In the genomic region with DNA sequence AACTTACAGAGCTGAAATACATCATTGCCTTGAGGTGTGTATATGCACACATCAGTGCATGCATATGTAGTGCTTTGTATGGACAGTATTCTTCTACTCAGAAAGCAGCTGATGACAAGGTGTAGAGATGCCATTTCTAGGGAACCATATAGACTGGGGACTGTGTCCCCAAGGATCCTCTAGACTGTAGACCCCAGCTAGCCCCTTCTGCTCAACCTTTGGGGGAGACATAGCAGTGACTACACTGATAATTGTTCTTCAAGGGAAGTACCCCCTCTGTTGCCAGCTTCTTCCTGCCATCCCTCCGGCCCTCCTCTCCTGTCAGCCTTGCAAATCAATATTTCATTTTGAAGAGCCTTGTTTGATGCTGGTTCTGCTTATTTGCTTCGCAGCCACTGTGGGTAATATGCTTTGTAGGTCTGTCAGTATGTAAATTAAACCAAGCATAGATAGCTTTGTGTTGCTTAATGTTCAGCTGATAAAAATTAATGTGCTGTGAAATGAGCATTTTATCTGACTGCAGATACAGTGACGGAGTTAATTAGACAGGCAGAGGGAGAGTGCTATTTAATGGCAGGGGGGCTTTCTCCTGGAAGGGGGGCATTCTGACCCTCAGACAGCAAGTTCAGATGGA, we compare ENCODE assay signal across 12 mouse cellular contexts.
DNase-seq lines count a peak whose midpoint lies in the region; ATAC-seq and TF ChIP-seq lines count a peak whose summit lies in the region.
"Had no signal": no experiment of that assay in that cellular context is flagged by ENCODE, and none has a peak within 500 bp of the region (broad histone marks: within the 10 kb centered on the region; RNA-seq: fewer than 3 reads in every experiment).

No protein-coding gene starts in this region.

- H3K9me3 ChIP-seq in hindbrain, embryonic 11.5 days (ENCODE audit: control insufficient read depth, low read length) = no peaks in the 10 kb centered on the region
- no peaks in the 10 kb centered on the region for H3K9me3 ChIP-seq in hindbrain, embryonic 10.5 days
- no peaks in the 10 kb centered on the region for H3K9me3 ChIP-seq in lung, embryonic 16.5 days (ENCODE audit: control insufficient read depth, low read length)
- H3K9me3 ChIP-seq in lung, postnatal 0 days (ENCODE audit: low read length) = no peaks in the 10 kb centered on the region
- H3K9me3 ChIP-seq in hindbrain, embryonic 15.5 days = no peaks in the 10 kb centered on the region
- no peaks in the 10 kb centered on the region for H3K9me3 ChIP-seq in neural tube, embryonic 14.5 days (ENCODE audit: control insufficient read depth, low read length)
- H3K9me3 ChIP-seq: heart, embryonic 12.5 days had no signal

- no peaks in the 10 kb centered on the region for H3K36me3 ChIP-seq in hindbrain, embryonic 11.5 days (ENCODE audit: control insufficient read depth, insufficient read depth, low read length)
- no peaks in the 10 kb centered on the region for H3K36me3 ChIP-seq in hindbrain, embryonic 10.5 days
- no peaks in the 10 kb centered on the region for H3K36me3 ChIP-seq in lung, embryonic 16.5 days (ENCODE audit: control insufficient read depth, insufficient read depth, low read length)
- no peaks in the 10 kb centered on the region for H3K36me3 ChIP-seq in lung, postnatal 0 days (ENCODE audit: insufficient read depth, low read length)
- H3K36me3 ChIP-seq in hindbrain, embryonic 15.5 days = no peaks in the 10 kb centered on the region
- H3K36me3 ChIP-seq in neural tube, embryonic 14.5 days (ENCODE audit: control insufficient read depth, insufficient read depth, low read length) = no peaks in the 10 kb centered on the region
- H3K36me3 ChIP-seq: heart, embryonic 12.5 days had no signal

- 57% methylated on average over 3 of the region's 3 CpGs for WGBS in hindbrain, embryonic 11.5 days
- WGBS in hindbrain, embryonic 10.5 days = 63% methylated on average over 3 of the region's 3 CpGs
- 50% methylated on average over 3 of the region's 3 CpGs for WGBS in lung, embryonic 16.5 days
- WGBS in lung, postnatal 0 days = 52% methylated on average over 3 of the region's 3 CpGs
- 21% methylated on average over 3 of the region's 3 CpGs for WGBS in hindbrain, embryonic 15.5 days
- 6% methylated on average over 3 of the region's 3 CpGs for WGBS in neural tube, embryonic 14.5 days

- TF ChIP-seq EP300 in lung, postnatal 0 days (IDR thresholded peaks at IDR 0.05) = no peak

- H3K4me1 ChIP-seq in hindbrain, embryonic 11.5 days (replicated peaks; ENCODE audit: control insufficient read depth, insufficient read depth, low read length) = peaks cover 3% of the 10 kb centered on the region; the same call in 1 of the 2 replicates
- H3K4me1 ChIP-seq in hindbrain, embryonic 10.5 days (replicated peaks) = peaks cover 14% of the 10 kb centered on the region
- peaks cover 11% of the 10 kb centered on the region for H3K4me1 ChIP-seq in lung, embryonic 16.5 days (replicated peaks; ENCODE audit: control insufficient read depth, insufficient read depth, low read length)
- H3K4me1 ChIP-seq in lung, postnatal 0 days (ENCODE audit: insufficient read depth, low read depth, low read length) = peaks cover 4% of the 10 kb centered on the region; the same call in 1 of the 2 replicates
- peaks cover 18% of the 10 kb centered on the region for H3K4me1 ChIP-seq in hindbrain, embryonic 15.5 days (replicated peaks)
- peaks cover 17% of the 10 kb centered on the region for H3K4me1 ChIP-seq in neural tube, embryonic 14.5 days (ENCODE audit: control insufficient read depth, insufficient read depth, low read length)

- no peak overlapping the region for H3K4me2 ChIP-seq in hindbrain, embryonic 11.5 days (replicated peaks; ENCODE audit: low read depth, low read length)
- H3K4me2 ChIP-seq in lung, embryonic 16.5 days (ENCODE audit: low read depth, low read length) = no peak overlapping the region
- no peak overlapping the region for H3K4me2 ChIP-seq in lung, postnatal 0 days (replicated peaks; ENCODE audit: low read depth, low read length)
- H3K4me2 ChIP-seq in hindbrain, embryonic 15.5 days = no peak overlapping the region
- 0 out of 2 replicates have a peak overlapping the region, but pooled peaks have one; percentile 1 for H3K4me2 ChIP-seq in neural tube, embryonic 14.5 days (ENCODE audit: low read depth, low read length)
- H3K4me2 ChIP-seq: heart, embryonic 12.5 days had no signal

- TF ChIP-seq CTCF in lung, postnatal 0 days (IDR thresholded peaks at IDR 0.05) = no peak

- ATAC-seq in hindbrain, embryonic 11.5 days (ENCODE audit: low FRiP score) = no peak
- no peak for ATAC-seq in lung, embryonic 16.5 days (ENCODE audit: low read depth)
- ATAC-seq in lung, postnatal 0 days = no peak
- peak; percentile 27; the same call in 1 of the 2 replicates for ATAC-seq in hindbrain, embryonic 15.5 days (ENCODE audit: low FRiP score, low read depth)
- peak; percentile 78 for ATAC-seq in neural tube, embryonic 14.5 days (ENCODE audit: low read depth)

- DNase-seq in hindbrain, embryonic 11.5 days (ENCODE audit: low spot score) = no peak
- DNase-seq in hindbrain, embryonic 10.5 days (ENCODE audit: low spot score) = no peak
- no peak for DNase-seq in lung, postnatal 0 days (ENCODE audit: low spot score)
- DNase-seq in embryo, embryonic 9.5 days (ENCODE audit: extremely low spot score) = no peak
- DNase-seq: gastrocnemius, postnatal 25 days; heart, postnatal 36 days had no signal

- H3K9ac ChIP-seq in hindbrain, embryonic 11.5 days (ENCODE audit: low read depth, low read length) = peak overlapping the region; percentile 2; the same call in 1 of the 2 replicates
- H3K9ac ChIP-seq in lung, embryonic 16.5 days (ENCODE audit: low read length) = peak overlapping the region; percentile 0; the same call in 1 of the 2 replicates
- no peak overlapping the region for H3K9ac ChIP-seq in lung, postnatal 0 days (replicated peaks; ENCODE audit: low read depth)
- H3K9ac ChIP-seq in hindbrain, embryonic 15.5 days = no peak overlapping the region
- no peak overlapping the region for H3K9ac ChIP-seq in neural tube, embryonic 14.5 days (replicated peaks; ENCODE audit: low read depth, low read length)
- H3K9ac ChIP-seq: heart, embryonic 12.5 days had no signal

- H3K4me3 ChIP-seq in hindbrain, embryonic 11.5 days (ENCODE audit: low read depth, low read length) = no peak overlapping the region
- no peak overlapping the region for H3K4me3 ChIP-seq in hindbrain, embryonic 10.5 days
- H3K4me3 ChIP-seq in lung, embryonic 16.5 days (ENCODE audit: low read length) = no peak overlapping the region
- H3K4me3 ChIP-seq in lung, postnatal 0 days (ENCODE audit: low read depth, low read length) = no peak overlapping the region
- no peak overlapping the region for H3K4me3 ChIP-seq in hindbrain, embryonic 15.5 days
- H3K4me3 ChIP-seq in neural tube, embryonic 14.5 days (ENCODE audit: low read depth, low read length) = no peak overlapping the region
- H3K4me3 ChIP-seq: heart, embryonic 12.5 days; layer of hippocampus, adult 2 months; myocyte had no signal

- H3K27ac ChIP-seq in hindbrain, embryonic 11.5 days (ENCODE audit: low read depth, low read length) = no peak overlapping the region
- H3K27ac ChIP-seq in hindbrain, embryonic 10.5 days = no peak overlapping the region
- H3K27ac ChIP-seq in lung, embryonic 16.5 days (ENCODE audit: low read length) = no peak overlapping the region; the same call in 1 of the 2 replicates
- no peak overlapping the region for H3K27ac ChIP-seq in lung, postnatal 0 days (ENCODE audit: low read length)
- H3K27ac ChIP-seq in hindbrain, embryonic 15.5 days (replicated peaks) = peak overlapping the region; percentile 43; the same call in 1 of the 2 replicates
- H3K27ac ChIP-seq in neural tube, embryonic 14.5 days (ENCODE audit: low read depth, low read length) = peak overlapping the region; percentile 48; the same call in 1 of the 2 replicates
- H3K27ac ChIP-seq: layer of hippocampus, adult 2 months had no signal

- H3K27me3 ChIP-seq in hindbrain, embryonic 11.5 days (ENCODE audit: control insufficient read depth, insufficient read depth, low read length) = no peaks in the 10 kb centered on the region
- H3K27me3 ChIP-seq in hindbrain, embryonic 10.5 days (ENCODE audit: insufficient read depth, poor library complexity, severe bottlenecking) = 0 out of 2 replicates have a peak, but pooled peaks cover 3% of the 10 kb centered on the region
- no peaks in the 10 kb centered on the region for H3K27me3 ChIP-seq in lung, embryonic 16.5 days (ENCODE audit: control insufficient read depth, insufficient read depth, low read depth, low read length)
- no peaks in the 10 kb centered on the region for H3K27me3 ChIP-seq in lung, postnatal 0 days (replicated peaks; ENCODE audit: insufficient read depth, low read length)
- no peaks in the 10 kb centered on the region for H3K27me3 ChIP-seq in hindbrain, embryonic 15.5 days
- peaks cover 6% of the 10 kb centered on the region; the same call in 1 of the 2 replicates for H3K27me3 ChIP-seq in neural tube, embryonic 14.5 days (ENCODE audit: control insufficient read depth, insufficient read depth, low read length)

Comparison
In these comparisons a context has a peak if more than half of its experiments do, and no peak if none do; other contexts are left out.
1. ATAC-seq: peak in hindbrain, embryonic 15.5 days (single experiment) and neural tube, embryonic 14.5 days (single experiment); none in hindbrain, embryonic 11.5 days (single experiment), lung, embryonic 16.5 days (single experiment) and lung, postnatal 0 days (single experiment).
2. H3K27ac ChIP-seq: peak in hindbrain, embryonic 15.5 days (single experiment) and neural tube, embryonic 14.5 days (single experiment); none in hindbrain, embryonic 11.5 days (single experiment), hindbrain, embryonic 10.5 days (single experiment), lung, embryonic 16.5 days (single experiment) and lung, postnatal 0 days (single experiment).
3. H3K9ac ChIP-seq: peak in hindbrain, embryonic 11.5 days (single experiment) and lung, embryonic 16.5 days (single experiment); none in lung, postnatal 0 days (single experiment), hindbrain, embryonic 15.5 days (single experiment) and neural tube, embryonic 14.5 days (single experiment).